Mouse (Mus musculus) olfactory bulb, adult 2 months (tissue): ENCODE measurements around the gene 5730522E02Rik.

Source experiments
- CTCF ChIP-seq: fragments of 200-500 bp; IDR thresholded peaks from 2 replicates; pipeline ENCODE4 v1.5.1; 2012; ENCODE audit warnings: low read depth, mild to moderate bottlenecking, low read length, moderate library complexity; ENCODE audit not compliant: insufficient read depth
- POLR2A ChIP-seq: fragments of 200-500 bp; IDR thresholded peaks from 2 replicates; pipeline ENCODE4 v1.6.1; 2012; ENCODE audit warnings: mild to moderate bottlenecking, low read depth, low read length, moderate library complexity; ENCODE audit not compliant: insufficient read depth

- no peak for TF ChIP-seq POLR2A
- no peak for TF ChIP-seq CTCF
These were observed 147.3 kb downstream of the 5730522E02Rik start for GRCm38 (mm10) chr11:26063252-26063651.
